Mouse (Mus musculus) liver, postnatal 0 days (tissue): Measurements from ENCODE around the gene Ssu72.

ENCODE experiments used
- CTCF ChIP-seq: sonication (generic); IDR thresholded peaks from 2 replicates; pipeline ENCODE4 v1.5.1; 2016; ENCODE audit warnings: antibody characterized with exemption, low read depth
- EP300 ChIP-seq: IDR thresholded peaks from 2 replicates; pipeline ENCODE4 v1.6.1; 2016; ENCODE audit warnings: antibody characterized with exemption, low read depth, mild to moderate bottlenecking

- TF ChIP-seq CTCF (no peak), EP300 (no peak)
Observed at GRCm38 (mm10) chr4:155762357-155762756, 57.8 kb downstream of the Ssu72 start.
